Mouse (Mus musculus) cortical plate, adult 2 months (tissue): ENCODE results near the gene D330045A20Rik.

Source experiments
- CTCF ChIP-seq: fragments of 200-500 bp; IDR thresholded peaks from 2 replicates; pipeline ENCODE4 v1.5.1; 2011; ENCODE audit warnings: mild to moderate bottlenecking, control low read depth, low read length; ENCODE audit not compliant: insufficient read depth; ENCODE audit errors: extremely low read depth
- POLR2A ChIP-seq: fragments of 200-500 bp; IDR thresholded peaks from 2 replicates; pipeline ENCODE4 v1.6.1; 2011; ENCODE audit warnings: mild to moderate bottlenecking, low read length, control low read depth; ENCODE audit not compliant: insufficient read depth; ENCODE audit errors: extremely low read depth

- TF ChIP-seq POLR2A: no peak
- TF ChIP-seq CTCF: no peak
Observed at GRCm38 (mm10) chrX:139550456-139550855, 70.3 kb downstream of the D330045A20Rik start.
